ENCODE assay signal across 25 mouse cellular contexts in the genomic region with DNA sequence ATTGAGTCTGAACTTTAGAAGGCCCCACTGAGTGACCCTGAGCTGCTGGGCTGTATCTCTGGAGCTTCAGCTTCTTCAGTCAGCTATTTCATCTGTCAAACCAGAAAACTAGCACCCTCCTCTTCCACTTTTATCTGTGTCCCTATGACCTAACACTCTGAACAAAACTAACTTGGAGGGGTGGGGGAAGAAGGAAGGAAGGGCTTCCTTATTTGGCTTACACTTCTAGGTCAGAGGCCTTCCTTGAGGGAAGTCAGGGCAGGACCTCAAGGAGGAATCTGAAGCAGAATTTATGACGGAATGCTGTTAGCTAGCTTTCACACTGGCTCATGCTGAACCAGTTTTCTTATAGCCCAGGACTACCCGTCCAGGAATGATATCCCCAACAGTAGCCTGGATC. TPM values are rescaled to one million over a fixed set of nuclear protein-coding genes. Genes with fewer than 3 reads are reported as not detected.
A peak's percentile ranks its signal among the peaks of the same experiment; 100 is the strongest.
DNase-seq lines count a peak whose midpoint lies in the region; ATAC-seq lines count a peak whose summit lies in the region.
"Had no signal": no experiment of that assay in that cellular context is flagged by ENCODE, and none has a peak within 500 bp of the region (broad histone marks: within the 10 kb centered on the region; RNA-seq: fewer than 3 reads in every experiment).

No protein-coding gene starts in this region.

- ATAC-seq in intestine, embryonic 16.5 days, result no peak
- ATAC-seq in intestine, embryonic 15.5 days, result no peak
- peak; percentile 57 for ATAC-seq in megakaryocyte progenitor cell, adult 5-6 weeks (replicated peaks; ENCODE audit: poor library complexity)
- ATAC-seq: CD4-positive, CD25-positive, alpha-beta regulatory T cell, adult 4 months; forebrain, postnatal 0 days; midbrain, embryonic 15.5 days; Patski had no signal

- no peaks in the 10 kb centered on the region for H3K36me3 ChIP-seq in intestine, embryonic 16.5 days (ENCODE audit: control insufficient read depth, insufficient read depth, low read length)
- no peaks in the 10 kb centered on the region for H3K36me3 ChIP-seq in intestine, embryonic 15.5 days
- H3K36me3 ChIP-seq: forebrain, embryonic 10.5 days; heart, embryonic 10.5 days; hindbrain, embryonic 13.5 days; limb, embryonic 13.5 days; midbrain, embryonic 15.5 days; neural tube, embryonic 15.5 days had no signal

- 0 out of 2 replicates have a peak overlapping the region, but pooled peaks have one; percentile 1 for H3K27ac ChIP-seq in intestine, embryonic 16.5 days (ENCODE audit: low read length)
- H3K27ac ChIP-seq in intestine, embryonic 15.5 days, result no peak overlapping the region
- H3K27ac ChIP-seq: forebrain, embryonic 10.5 days; heart, embryonic 10.5 days; hindbrain, embryonic 13.5 days; limb, embryonic 13.5 days; midbrain, embryonic 15.5 days; neural tube, embryonic 15.5 days had no signal

- no peak overlapping the region for H3K9ac ChIP-seq in intestine, embryonic 16.5 days (ENCODE audit: low read depth, low read length)
- no peak overlapping the region for H3K9ac ChIP-seq in intestine, embryonic 15.5 days
- H3K9ac ChIP-seq: forebrain, postnatal 0 days; hindbrain, embryonic 13.5 days; limb, embryonic 13.5 days; midbrain, embryonic 15.5 days; neural tube, embryonic 15.5 days had no signal

- H3K27me3 ChIP-seq in intestine, embryonic 16.5 days (replicated peaks; ENCODE audit: control insufficient read depth, insufficient read depth, low read length), result no peaks in the 10 kb centered on the region
- no peaks in the 10 kb centered on the region for H3K27me3 ChIP-seq in intestine, embryonic 15.5 days (replicated peaks)
- H3K27me3 ChIP-seq: Patski had no signal

- 56% methylated on average over 2 of the region's 2 CpGs for WGBS in intestine, embryonic 16.5 days
- WGBS in intestine, embryonic 15.5 days, result 54% methylated on average over 2 of the region's 2 CpGs

- H3K9me3 ChIP-seq in intestine, embryonic 16.5 days (ENCODE audit: control insufficient read depth, low read length), result no peaks in the 10 kb centered on the region
- no peaks in the 10 kb centered on the region for H3K9me3 ChIP-seq in intestine, embryonic 15.5 days
- H3K9me3 ChIP-seq: forebrain, embryonic 10.5 days; heart, embryonic 10.5 days; hindbrain, embryonic 13.5 days; limb, embryonic 13.5 days; midbrain, embryonic 15.5 days; neural tube, embryonic 15.5 days had no signal

- peaks cover 10% of the 10 kb centered on the region for H3K4me1 ChIP-seq in intestine, embryonic 16.5 days (ENCODE audit: control insufficient read depth, insufficient read depth, low read length)
- 0 out of 2 replicates have a peak, but pooled peaks cover 2% of the 10 kb centered on the region for H3K4me1 ChIP-seq in intestine, embryonic 15.5 days (replicated peaks)

- peak; percentile 35 for DNase-seq in lung, postnatal 36 days
- no peak for DNase-seq in lung, postnatal 10 days
- DNase-seq in right cerebral cortex, postnatal 36 days (ENCODE audit: low spot score in 2 of 2), result no peak
- no peak for DNase-seq in layer of hippocampus, postnatal 10 days (ENCODE audit: low spot score in 2 of 2)
- DNase-seq: adrenal gland, adult 8-10 months; cerebellum, adult 11 months; cerebellum, postnatal 25 days; forebrain, postnatal 0 days; gastrocnemius, postnatal 36 days; kidney, adult 11 months had no signal

- H3K4me2 ChIP-seq in intestine, embryonic 16.5 days (ENCODE audit: low read depth, low read length), result no peak overlapping the region
- no peak overlapping the region for H3K4me2 ChIP-seq in intestine, embryonic 15.5 days (replicated peaks)
- H3K4me2 ChIP-seq: hindbrain, embryonic 13.5 days; limb, embryonic 13.5 days; midbrain, embryonic 15.5 days; neural tube, embryonic 15.5 days had no signal

- H3K4me3 ChIP-seq in intestine, embryonic 16.5 days (ENCODE audit: low read length), result no peak overlapping the region
- no peak overlapping the region for H3K4me3 ChIP-seq in intestine, embryonic 15.5 days (replicated peaks)
- H3K4me3 ChIP-seq: forebrain, embryonic 10.5 days; heart, embryonic 10.5 days; hindbrain, embryonic 13.5 days; limb, embryonic 13.5 days; midbrain, embryonic 15.5 days; neural tube, embryonic 15.5 days had no signal

RNA-seq across cellular contexts. Expression of gene BC016579, which starts 2.4 kb away (rescaled TPM):
- polyA plus RNA-seq in intestine, embryonic 16.5 days (2015; fragmentation: Nextera tagmentation; extraction: Ambion mirVana), result 4.8 and 5.2 TPM in 2 replicates
- 3.9 and 4.2 TPM in 2 replicates for polyA plus RNA-seq in intestine, embryonic 15.5 days (2015; fragmentation: Nextera tagmentation; extraction: Ambion mirVana)
- total RNA-seq in megakaryocyte progenitor cell, adult 5-6 weeks (2015), result 1.0 and 2.2 TPM in 2 replicates
- total RNA-seq in megakaryocyte progenitor cell, adult 5-6 weeks (2017), result 0.17 and 0.61 TPM in 2 replicates
- not detected for total RNA-seq in layer of hippocampus, postnatal 10 days (2021)
- total RNA-seq: forebrain, postnatal 0 days; gastrocnemius, postnatal 36 days; heart, postnatal 25 days; layer of hippocampus, postnatal 14 days had no signal
- polyA plus RNA-seq: forebrain, postnatal 0 days; hindbrain, embryonic 13.5 days; midbrain, embryonic 15.5 days; neural tube, embryonic 15.5 days; Patski had no signal

RNA-seq across cellular contexts. Expression of gene Gcsam, which starts 41.3 kb away (rescaled TPM):
- polyA plus RNA-seq in intestine, embryonic 16.5 days (2015; fragmentation: Nextera tagmentation; extraction: Ambion mirVana), result 0.12 and 0.40 TPM in 2 replicates
- polyA plus RNA-seq in intestine, embryonic 15.5 days (2015; fragmentation: Nextera tagmentation; extraction: Ambion mirVana), result 0.10 and 0.14 TPM in 2 replicates
- 0.35 and 0.46 TPM in 2 replicates for total RNA-seq in megakaryocyte progenitor cell, adult 5-6 weeks (2015)
- total RNA-seq in megakaryocyte progenitor cell, adult 5-6 weeks (2017), result 0.30 TPM in 1 of 2 replicates, not detected in the other
- not detected for total RNA-seq in layer of hippocampus, postnatal 10 days (2021)
- total RNA-seq: ES-E14; forebrain, postnatal 0 days; heart, postnatal 25 days; layer of hippocampus, postnatal 14 days; left cerebral cortex, postnatal 10 days had no signal
- polyA plus RNA-seq: forebrain, postnatal 0 days; hindbrain, embryonic 13.5 days; midbrain, embryonic 15.5 days; neural tube, embryonic 15.5 days; Patski had no signal

RNA-seq across cellular contexts. Expression of gene Tmprss7, which starts 42.0 kb away (rescaled TPM):
- 0.12 and 0.15 TPM in 2 replicates for polyA plus RNA-seq in intestine, embryonic 16.5 days (2015; fragmentation: Nextera tagmentation; extraction: Ambion mirVana)
- polyA plus RNA-seq in intestine, embryonic 15.5 days (2015; fragmentation: Nextera tagmentation; extraction: Ambion mirVana), result 0.24 and 0.25 TPM in 2 replicates
- 0.46 and 0.74 TPM in 2 replicates for total RNA-seq in megakaryocyte progenitor cell, adult 5-6 weeks (2015)
- total RNA-seq in megakaryocyte progenitor cell, adult 5-6 weeks (2017), result 0.12 and 0.81 TPM in 2 replicates
- total RNA-seq in layer of hippocampus, postnatal 10 days (2021), result 1 to 10 TPM; 1.4 to 1.8 TPM
- total RNA-seq: gastrocnemius, postnatal 36 days; heart, postnatal 25 days had no signal
- polyA plus RNA-seq: CD4-positive, CD25-positive, alpha-beta regulatory T cell, adult 4 months; heart, embryonic 10.5 days; Patski had no signal
